Mouse (Mus musculus) adrenal gland, adult 8-10 months (tissue): ENCODE data around the gene Sox30. TPM values are rescaled to one million over a fixed set of nuclear protein-coding genes. Genes with fewer than 3 reads are reported as not detected.
A peak's percentile ranks its signal among the peaks of the same experiment; 100 is the strongest.
"Not testable (repeated sequence)": the region's sequence is repeated elsewhere in the genome, so short reads cannot be mapped to it uniquely, and the experiment has no call there.

Experiments
- DNase-seq: peaks from one replicate; pipeline ENCODE4 v3.0.0; 2022
- total RNA-seq, 4 experiments: library from RNA; stranded (reverse); gene quantifications; 2 replicates each; pipeline ENCODE4 v1.2.4; 2022

Gene Sox30
- total RNA-seq, 4 experiments from 2014 or later: 0.10 to 0.23 TPM; not detected in 2

DNA sequence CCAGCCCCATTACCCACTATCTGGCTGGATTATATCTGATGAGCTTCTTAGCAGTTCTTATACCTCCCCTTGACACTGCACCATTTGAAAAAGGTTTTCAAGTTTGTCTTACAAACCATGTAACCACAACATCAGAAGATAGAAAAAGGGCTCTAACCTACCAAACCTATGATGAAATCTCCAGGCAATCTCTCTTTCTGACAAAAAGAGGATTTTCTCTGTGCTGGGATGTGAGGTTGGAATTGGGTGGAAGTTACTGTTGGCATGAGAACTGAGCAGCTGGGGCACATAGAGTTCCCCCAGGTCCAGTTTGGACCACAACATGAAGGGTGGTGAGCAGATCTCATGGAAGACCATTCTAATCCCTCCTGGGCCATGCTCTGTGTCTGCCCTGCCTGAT is 41.7 kb downstream of the Sox30 start:
- DNase-seq: no peak

DNA sequence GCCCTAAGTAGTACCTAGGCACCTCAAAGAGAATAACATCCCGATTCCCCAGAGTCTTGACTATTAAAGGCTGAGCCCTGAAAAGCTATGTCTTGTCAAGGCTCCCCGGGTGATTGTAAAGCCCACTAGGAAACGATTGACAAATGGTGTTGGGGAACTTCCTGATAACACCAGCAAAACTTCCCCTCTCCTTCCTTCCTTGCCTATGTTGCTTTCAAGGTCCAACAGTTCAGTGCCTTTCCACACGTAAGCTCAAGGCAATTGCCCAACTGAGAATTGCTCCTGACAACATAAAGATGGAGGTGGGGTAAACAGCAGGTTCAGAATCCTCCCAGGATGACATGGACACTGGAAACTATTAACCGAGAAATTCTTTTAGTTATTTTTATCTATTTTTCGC is 42.9 kb downstream of the Sox30 start:
- no peak for DNase-seq

DNA sequence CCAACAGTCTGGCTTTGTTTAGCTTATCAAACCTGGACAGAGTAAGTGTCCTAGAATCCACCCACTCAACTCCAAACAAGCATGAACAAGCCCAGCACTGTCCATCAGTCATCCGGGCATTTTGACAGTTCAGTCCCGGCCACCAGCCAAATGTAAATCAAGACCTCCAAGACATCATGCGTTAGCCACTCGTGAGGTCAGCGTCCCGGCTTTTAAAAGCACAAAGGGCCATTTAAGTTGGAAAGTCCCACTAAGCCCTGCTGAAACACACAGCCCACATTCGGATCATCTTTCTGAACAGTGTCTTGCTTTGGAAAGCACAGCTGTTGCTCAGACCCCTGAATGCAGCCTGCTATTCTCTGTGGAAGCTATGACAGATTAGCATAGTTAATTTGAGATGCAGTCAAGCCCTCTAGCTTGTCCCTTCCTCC is 45.9 kb downstream of the Sox30 start:
- no peak for DNase-seq

DNA sequence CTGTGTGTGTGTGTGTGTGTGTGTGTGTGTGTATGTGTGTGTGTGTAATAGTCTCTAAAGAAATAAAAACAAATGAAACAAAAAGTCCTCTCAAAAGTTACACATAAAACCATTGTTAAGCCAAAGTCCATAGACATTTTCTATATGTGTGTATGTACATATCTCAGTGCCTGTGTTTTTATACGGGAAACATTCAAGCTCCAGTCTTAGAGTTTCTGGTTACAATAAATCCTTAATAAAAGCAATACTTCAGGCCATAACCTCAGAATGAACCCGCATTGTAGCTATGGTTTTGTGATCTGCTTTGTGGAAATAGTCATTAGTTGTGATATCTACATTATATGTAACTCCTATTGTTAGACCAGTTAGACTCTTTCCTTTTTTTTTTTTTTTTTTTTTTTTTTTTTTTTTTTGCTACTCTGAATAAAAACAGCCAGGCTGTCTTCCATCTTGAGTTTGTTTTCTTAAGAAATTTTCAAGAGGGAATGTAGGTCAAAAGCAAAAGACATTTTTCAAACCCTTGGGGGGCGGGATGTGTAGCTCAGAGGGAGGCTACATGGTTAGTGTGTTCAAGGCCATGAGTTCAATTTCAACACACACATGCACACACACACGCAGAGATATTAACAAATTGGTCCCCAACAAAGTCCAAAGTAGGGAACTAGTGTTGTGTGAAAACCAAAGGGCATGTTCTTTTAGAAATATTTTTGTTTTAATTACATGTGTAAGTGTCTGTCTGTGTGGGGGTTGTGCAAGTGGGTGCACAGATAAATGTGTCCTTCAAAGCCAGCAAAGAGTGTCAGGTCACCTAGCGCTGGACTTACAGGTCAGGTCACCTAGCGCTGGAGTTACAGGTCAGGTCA is 48.1 kb downstream of the Sox30 start:
- DNase-seq: no peak

DNA sequence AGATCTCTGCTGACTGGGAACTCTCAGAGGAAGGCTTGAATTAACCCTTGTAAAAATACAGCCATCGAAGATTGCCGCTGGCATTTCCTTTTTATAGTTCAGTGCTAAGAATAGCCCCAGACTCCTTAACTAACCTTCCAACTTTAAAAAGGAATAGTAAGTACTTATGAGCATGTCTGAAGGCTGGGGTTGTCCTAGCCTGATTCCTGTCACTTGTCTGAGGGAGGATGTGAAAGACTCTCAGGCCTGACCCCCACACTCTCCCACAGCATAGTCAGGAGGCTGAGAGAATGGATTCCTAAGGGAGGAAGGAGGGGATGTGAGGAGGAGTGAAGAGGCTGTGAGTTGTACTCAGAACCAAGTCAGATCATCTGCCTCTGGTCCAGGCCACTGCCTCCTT is 49.4 kb downstream of the Sox30 start:
- no peak for DNase-seq

DNA sequence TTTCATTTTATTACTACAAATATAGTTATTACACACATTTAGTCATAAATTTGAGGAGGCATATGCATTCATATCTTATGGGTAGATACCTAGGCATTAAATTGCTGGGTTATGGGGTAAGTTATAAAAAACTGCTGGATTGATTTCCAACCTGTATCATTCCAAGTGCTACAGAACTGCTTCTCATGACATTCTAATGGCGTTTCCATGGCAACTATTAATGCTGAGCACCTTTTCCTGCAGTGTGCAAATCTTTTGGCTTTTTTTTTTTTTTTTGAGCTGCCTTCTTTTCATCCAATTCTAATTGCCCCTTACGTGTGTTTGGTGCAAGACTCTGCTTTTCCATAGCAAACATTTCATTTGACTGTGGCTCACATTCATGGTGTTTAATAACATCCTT is 49.9 kb downstream of the Sox30 start:
- DNase-seq: no peak

DNA sequence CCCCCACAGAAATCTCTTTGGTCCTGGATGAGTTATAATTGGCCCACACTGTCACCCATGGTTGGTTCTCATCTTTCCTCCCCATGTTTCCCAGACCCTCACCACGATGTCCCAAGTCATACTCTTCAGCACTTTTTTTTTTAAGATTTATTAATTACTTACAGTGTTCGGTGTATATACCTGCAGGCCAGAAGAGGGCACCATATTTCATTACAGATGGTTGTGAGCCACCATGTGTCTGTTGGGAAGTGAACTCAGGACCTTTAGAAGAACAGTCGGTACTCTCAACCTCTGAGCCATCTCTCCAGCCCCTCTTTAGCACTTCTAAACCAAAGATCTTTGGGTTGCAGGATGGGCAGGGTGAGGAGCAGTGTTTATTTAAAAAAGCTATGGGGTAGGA is 51.4 kb downstream of the Sox30 start:
- no peak for DNase-seq

DNA sequence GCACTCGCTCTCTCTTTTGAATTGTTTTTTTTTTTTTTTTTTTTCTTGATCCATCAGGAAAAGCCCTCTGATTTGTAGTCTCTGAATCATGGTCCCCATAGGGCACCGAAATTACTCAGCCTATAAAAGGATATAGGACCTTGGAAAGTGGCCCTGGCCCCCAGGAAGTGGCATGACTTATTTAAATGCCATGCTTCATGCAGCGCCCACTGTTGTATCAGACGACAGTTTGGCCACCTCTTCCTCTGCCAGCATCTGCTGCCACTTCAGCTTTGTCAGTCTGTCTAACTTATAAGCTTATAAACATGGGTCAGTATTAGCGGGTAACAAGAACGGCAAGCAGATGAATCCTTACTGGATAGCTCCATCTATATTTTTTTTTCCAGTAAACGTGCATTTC is 52.8 kb downstream of the Sox30 start:
- peak; percentile 17 for DNase-seq

DNA sequence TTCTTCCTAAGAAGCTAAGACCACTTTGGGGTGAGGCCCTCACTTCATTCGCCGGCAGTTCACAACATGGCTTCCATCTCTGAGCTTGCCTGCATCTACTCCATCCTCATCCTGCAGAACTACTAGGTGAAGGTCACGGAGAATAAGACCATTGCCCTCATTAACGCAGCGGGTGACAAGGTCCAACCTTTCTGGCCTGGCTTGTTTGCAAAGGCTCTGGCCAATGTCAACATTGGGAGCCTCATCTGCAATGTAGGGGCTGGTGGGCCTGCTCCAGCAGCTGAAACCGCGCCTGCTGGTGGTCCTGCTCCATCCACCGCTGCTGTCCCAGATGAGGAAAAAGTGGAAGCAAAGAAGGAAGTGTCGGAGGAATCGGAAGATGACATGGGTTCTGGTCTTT is 56.3 kb downstream of the Sox30 start:
- DNase-seq: no peak

DNA sequence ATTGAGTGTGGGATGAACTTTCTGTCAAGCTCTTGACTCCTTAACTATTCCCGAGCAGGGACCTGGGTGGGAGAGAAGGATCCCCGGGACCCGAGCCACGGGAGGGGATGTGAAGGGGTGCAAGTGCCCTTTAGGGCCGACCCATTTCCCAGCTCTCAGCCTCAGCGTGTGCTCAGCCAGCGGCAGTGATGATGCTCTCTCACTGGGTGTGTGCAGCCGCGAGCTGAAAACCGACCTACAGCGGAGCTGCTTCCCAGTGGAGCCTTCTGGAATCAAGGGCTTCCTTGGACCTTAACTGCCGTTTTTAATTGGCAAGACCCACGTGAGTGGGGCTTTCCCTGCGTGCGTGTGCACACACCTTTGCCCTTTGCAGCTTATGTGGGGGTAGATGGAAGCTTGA is 58.8 kb downstream of the Sox30 start:
- DNase-seq: no peak

DNA sequence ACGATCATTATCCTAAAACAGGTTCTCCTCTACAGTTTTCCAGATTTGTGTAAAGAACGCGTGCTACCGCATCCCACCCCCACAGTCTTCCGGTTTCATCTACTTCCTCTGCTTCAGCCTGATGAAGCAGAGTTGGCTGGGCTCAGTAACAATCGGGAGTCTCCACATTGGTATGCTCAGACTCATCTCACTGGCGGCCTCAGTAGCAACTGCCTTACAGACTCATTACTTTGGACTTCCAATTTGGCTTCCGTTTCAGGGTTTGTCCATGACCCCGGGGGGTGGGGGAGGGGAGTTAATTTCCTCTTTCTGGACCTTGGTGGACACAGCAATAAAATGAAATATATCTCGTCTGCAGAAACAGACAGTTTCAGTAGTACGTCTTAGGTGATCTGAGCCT is 59.2 kb downstream of the Sox30 start:
- peak; percentile 25 for DNase-seq

DNA sequence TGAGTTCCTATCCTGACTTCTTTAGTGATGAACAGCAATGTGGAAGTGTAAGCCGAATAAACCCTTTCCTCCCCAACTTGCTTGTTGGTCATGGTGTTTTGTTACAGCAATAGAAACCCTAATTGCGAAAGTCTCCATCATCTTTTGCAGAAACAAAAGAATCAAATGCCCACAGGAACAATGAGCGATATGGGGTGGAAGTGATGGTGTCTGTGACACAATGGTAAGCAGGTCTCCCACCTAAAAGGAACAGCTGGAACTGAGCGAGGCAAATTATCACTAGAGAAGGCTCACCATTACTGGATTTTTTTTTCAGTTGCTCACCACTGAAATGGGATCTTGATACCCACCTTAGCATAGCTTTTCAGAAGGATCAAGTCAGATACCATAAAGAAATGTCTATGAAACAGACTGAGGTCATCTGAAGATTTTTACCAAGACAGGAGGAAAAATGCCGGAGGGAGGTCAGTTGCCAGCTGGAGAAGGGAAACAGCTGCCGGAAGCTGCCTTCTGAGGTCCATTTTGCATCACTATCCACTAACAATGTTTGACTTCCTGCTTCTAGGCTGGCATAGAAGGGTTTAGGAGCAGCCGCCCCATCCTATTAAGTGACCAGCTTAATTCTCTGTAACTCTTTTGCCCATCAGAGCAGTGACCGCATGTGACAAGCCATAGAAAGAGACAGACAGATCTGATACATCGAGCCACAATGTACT is 60.9 kb downstream of the Sox30 start:
- no peak for DNase-seq

DNA sequence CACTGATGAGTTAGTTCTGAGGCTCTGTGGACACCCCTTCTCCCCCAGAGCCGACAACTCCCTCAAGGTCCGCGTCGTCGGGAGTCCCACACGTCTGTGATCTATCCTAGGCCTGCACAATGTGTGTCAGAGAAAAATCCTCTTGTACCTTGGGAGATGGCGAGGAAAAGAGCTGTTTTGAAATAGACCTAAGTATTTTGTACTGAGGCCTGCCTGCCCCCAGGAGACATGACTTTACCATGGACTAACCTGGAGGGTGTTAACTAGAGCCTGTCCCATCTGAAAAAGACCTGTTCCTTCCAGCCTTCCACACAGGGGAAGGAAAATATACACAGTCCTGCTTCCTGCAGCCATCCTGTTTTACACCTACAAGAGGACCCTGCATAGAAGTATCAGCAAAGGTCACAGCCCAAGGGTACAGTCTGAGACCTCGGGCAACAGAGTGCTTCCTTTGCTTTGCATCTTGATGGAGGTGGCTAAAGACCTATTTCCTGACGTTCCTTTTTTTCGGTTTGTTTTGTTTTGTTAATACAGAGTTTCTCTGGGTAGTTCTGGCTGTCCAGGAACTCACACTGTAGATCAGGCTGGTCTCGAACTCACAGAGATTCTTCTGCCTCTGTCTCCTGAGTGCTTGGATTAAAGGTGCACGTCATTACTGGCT is 61.6 kb downstream of the Sox30 start:
- DNase-seq: no peak

DNA sequence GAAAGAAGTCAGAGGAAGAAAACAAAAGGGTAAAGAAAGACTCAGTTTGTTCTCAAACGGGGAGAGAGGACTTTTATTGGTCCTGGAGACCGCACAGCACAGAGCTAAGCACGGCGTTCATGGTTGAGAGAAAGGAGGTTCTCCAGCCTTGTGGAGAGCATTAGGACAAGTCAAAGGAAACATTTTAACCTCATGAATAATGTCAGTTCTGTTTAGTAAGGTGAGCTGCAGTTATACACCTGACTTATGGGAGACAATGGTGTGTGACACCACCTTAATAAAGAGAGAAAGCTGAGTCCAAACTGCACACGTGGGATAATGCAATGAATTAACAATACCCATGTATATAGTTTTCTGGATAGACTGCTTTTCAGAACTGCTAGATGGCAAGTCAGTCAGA is 64.7 kb downstream of the Sox30 start:
- DNase-seq: no peak

DNA sequence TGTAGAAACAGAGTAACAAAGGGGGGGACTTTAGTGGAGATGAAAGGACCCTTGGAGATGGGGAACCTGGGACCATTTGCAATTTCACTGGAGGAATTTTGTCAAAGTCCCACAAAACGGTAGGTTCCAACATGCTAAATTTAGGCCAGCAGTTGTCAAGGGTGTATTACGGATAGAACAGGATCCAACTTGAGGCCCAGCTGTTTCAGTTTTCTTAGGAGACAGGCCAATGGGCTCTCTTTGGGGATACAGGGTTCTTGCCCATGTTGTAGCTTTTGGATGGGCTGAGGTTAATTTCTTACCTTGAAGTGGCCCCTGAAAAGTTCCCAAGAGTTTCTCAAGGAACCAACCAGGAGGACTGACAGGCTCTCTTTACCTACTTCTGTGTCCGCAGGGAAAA is 67.2 kb downstream of the Sox30 start:
- DNase-seq: no peak

DNA sequence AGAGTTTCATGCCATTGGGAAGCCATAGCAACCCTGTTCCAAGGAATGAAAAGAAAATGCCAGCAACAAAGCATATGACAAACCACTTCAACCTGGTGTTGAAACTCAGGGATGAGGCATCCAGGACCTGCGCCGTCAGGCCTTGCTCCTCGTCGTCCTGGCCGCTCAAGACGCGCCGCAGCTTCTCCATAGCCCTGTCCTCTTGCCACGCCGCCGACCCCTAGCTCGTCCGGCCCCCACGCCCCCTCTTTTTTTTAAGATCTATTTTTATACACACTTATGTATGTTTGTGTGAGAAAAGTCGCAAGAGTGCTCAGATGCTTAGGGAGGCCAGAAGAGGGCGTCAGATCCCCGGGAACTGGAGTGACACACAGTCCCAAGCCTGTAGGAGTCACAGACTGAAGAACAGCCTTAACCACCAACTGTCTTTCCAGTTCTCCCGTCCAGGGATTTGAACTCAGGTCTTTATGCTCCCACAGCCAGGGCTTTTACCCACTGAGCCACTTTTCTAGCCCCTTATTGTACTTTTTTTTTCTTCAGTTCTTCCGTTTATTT is 72.1 kb downstream of the Sox30 start, which contains the start of gene Gm12166:
Gm12166 (minus strand) TSS at position 217 of the 555 bp plus-strand sequence.
- DNase-seq: peak; percentile 43

DNA sequence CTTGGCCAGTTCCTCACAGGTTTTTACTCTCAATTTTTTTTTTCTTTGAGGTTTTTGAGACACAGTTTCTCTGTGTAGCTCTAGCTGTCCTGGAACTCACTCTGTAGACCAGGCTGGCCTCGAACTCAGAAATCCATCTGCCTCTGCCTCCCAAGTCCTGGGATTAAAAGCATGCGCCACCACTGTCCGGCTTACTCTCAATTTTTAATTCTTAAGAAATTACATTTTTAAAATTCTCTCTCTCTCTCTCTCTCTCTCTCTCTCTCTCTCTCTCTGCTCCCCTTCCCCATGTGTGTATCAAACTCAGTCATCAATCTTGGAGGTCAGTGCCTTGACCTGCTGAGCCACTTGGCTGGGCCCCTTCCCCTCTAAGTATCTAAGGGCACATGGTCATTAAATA is 73.3 kb downstream of the Sox30 start:
- not testable (repeated sequence) for DNase-seq

DNA sequence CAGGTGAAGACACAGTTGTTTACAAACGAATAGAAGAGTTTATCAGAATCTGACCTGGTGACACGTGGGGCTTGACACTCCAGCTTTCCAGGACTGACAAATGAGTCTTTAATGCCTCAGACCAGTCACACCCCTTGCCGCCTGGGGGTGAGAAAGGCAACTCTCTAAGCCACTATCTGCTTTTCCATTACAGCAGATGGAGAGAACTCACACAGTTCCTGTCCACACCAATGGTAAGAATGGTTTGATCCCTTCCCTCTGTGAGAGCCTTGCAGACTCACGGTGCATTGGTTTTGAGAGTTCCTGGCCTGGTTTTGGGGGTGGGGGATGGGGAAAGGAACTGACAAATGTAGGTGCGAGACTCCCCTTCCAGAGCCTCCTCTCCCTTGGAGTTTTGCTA is 74.2 kb downstream of the Sox30 start:
- DNase-seq: no peak

DNA sequence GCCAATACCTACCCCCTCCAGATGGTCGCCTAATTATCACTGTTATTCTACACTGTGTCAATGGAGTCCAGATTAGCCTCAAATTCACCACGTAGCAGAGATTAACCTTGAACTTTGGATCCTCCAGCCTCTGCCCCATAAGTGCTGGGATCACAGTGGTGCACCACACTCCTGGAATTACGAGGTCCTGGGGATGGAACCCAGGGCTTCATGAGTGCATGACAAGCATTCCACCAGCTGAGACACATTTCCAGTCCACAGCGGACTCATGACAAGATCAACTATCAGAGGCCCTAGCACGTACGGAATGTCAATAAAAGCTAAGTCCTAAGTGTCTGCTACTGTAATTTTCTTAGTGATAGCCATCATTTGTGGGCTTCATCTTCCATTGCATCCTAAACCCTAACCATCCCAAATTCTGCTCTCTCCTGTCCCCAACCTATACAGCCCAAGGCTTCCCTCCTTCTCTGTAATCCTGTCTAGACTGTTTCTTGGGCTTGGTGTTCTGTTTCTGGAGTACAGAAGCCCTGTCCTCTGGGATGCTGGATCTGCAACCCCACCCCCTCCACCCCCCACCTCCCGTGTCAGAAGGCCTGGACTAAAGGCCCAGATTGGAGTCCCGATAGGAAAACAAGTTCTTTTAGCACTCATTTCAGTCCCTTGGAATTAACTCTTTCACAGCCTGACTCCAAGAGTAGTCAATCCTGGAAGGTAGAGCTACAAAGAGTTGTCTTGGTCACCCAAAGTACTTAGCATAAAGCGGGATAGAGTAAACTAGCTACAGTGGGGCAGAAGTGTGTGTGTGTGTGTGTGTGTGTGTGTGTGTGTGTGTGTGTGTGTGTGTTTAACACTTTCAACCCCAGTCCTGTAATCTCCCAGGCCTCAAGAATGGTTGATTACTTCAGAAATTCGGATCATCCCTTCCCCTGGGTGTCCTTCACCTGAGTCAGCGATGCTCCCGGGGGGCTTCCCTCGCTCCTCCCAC is 75.1 kb downstream of the Sox30 start:
- DNase-seq: no peak

DNA sequence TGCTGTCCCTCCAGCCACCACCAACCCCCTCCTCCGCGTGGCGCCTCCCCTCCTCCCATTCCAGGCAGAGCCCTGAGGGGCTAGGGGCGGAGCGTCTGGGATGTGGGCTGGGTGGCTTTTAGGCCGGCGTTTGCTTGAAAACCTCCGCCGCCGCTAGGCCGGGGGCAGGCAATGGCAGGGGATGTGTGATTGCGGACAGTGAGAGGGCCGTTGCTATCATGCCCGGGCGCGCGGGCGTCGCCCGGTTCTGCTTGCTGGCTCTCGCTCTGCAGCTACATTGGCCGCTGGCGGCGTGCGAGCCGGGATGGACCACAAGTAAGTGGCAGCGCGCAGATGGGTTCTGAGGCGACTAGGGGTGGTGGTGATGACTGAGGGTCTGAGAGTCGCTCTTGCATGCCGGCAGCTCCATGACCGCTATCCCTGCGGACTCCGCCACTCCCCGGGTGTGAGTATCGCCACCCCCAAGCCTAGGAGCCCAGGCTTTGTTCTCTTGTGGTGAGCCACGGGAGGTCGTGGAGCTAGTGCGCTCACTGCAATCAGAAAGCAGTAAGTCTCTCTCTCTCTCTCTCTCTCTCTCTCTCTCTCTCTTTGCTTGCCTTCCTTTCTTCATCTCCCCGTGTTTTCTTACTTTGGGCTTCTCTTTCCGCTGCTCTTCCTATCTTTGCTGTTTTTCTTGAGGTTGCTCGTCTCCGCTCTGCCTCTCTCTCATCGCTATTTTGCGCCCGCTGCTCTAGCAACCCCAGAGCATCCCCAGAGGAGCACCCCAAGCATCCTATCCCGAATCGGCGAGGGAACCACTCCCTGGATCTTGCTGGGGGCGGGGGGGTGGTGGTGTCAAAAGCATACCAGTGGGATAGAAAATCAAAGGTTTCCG is 76.0 kb downstream of the Sox30 start, which contains the start of gene Adam19:
Adam19 (plus strand) TSS at position 97 of the 874 bp plus-strand sequence.
- DNase-seq: no peak
